Mouse (Mus musculus) left cerebral cortex, adult 18-20 months (tissue): Measurements from ENCODE around the gene Mpi. TPM values are rescaled to one million over a fixed set of nuclear protein-coding genes. Genes with fewer than 3 reads are reported as not detected.
A peak's percentile ranks its signal among the peaks of the same experiment; 100 is the strongest.

Experiments
- DNase-seq, 2 experiments: peaks; one replicate each; pipeline ENCODE4 v3.0.0; 2021 to 2022; ENCODE audit warnings: low spot score in 2 of 2, mixed read lengths in 1 of 2
- long read RNA-seq, 2 experiments: library from polyadenylated mRNA; stranded (forward); transcript quantifications; one replicate each; pipeline ENCODE4 v2.0.0; 2021
- total RNA-seq, 2 experiments: library from RNA; stranded (reverse); gene quantifications; 2 replicates each; pipeline ENCODE4 v1.2.3; 2021

The Mpi gene
- total RNA-seq = 10 to 100 TPM; 66.0 to 69.4 TPM
- long read RNA-seq, experiment 1, transcript Mpi-201 (8 exons, 1,780 nt) = major isoform, 16 of 39 reads
- long read RNA-seq, experiment 1, partial matches to known transcripts = 5 of 39 reads
- long read RNA-seq, experiment 1, other reads (novel, unspliced or antisense) = 18 of 39 reads
- long read RNA-seq, experiment 2, transcript Mpi-201 (8 exons, 1,780 nt) = major isoform, 19 of 26 reads
- long read RNA-seq, experiment 2, partial matches to known transcripts = 4 of 26 reads
- long read RNA-seq, experiment 2, other reads (novel, unspliced or antisense) = 3 of 26 reads

- peak; percentile 80 to 85 for DNase-seq
Measured at GRCm38 (mm10) chr9:57552139-57552887, at the start of gene Mpi. TSS of gene Mpi (minus strand) at chr9:57552763.

- DNase-seq = no peak
Measured at GRCm38 (mm10) chr9:57602098-57602497, 49.5 kb upstream of the Mpi start.

GRCm38 (mm10) chr9:57601353-57601706 lies 48.8 kb upstream of the Mpi start:
- peak; percentile 66 to 72 for DNase-seq

GRCm38 (mm10) chr9:57600620-57601352 lies 48.2 kb upstream of the Mpi start:
- DNase-seq = no peak

- no peak for DNase-seq
Measured at GRCm38 (mm10) chr9:57598851-57599563, 46.4 kb upstream of the Mpi start.

- no peak for DNase-seq
Measured at GRCm38 (mm10) chr9:57597929-57598382, 45.4 kb upstream of the Mpi start.

- DNase-seq = no peak
Measured at GRCm38 (mm10) chr9:57597265-57597664, 44.7 kb upstream of the Mpi start.

- no peak for DNase-seq
Measured at GRCm38 (mm10) chr9:57594174-57594509, 41.6 kb upstream of the Mpi start.

- DNase-seq = peak in 1 of 2 experiments; percentile 40
Measured at GRCm38 (mm10) chr9:57593454-57594173, 41.1 kb upstream of the Mpi start.

GRCm38 (mm10) chr9:57590726-57591125 lies 38.2 kb upstream of the Mpi start:
- no peak for DNase-seq

- DNase-seq = peak; percentile 61 to 83
Measured at GRCm38 (mm10) chr9:57589224-57590126, 36.9 kb upstream of the Mpi start, which contains the start of gene Ulk3. TSS of gene Ulk3 (plus strand) at chr9:57589452.

GRCm38 (mm10) chr9:57584991-57585390 lies 32.4 kb upstream of the Mpi start:
- no peak for DNase-seq

- no peak for DNase-seq
Measured at GRCm38 (mm10) chr9:57577144-57577849, 24.7 kb upstream of the Mpi start.

- DNase-seq = no peak
Measured at GRCm38 (mm10) chr9:57575577-57575976, 23.0 kb upstream of the Mpi start.

- no peak for DNase-seq
Measured at GRCm38 (mm10) chr9:57574397-57574796, 21.8 kb upstream of the Mpi start.

- no peak for DNase-seq
Measured at GRCm38 (mm10) chr9:57568500-57568899, 15.9 kb upstream of the Mpi start.

- DNase-seq = no peak
Measured at GRCm38 (mm10) chr9:57566846-57567245, 14.3 kb upstream of the Mpi start.

GRCm38 (mm10) chr9:57565741-57566221 lies 13.2 kb upstream of the Mpi start:
- peak; percentile 46 to 53 for DNase-seq

- DNase-seq = no peak
Measured at GRCm38 (mm10) chr9:57564609-57565008, 12.0 kb upstream of the Mpi start.
